Mouse (Mus musculus): ENCODE data around the gene Carmil3. TPM values are rescaled to one million over a fixed set of nuclear protein-coding genes. Genes with fewer than 3 reads are reported as not detected.

The Carmil3 gene
- polyA plus RNA-seq, 1 experiment from 2014 or later, result 30.5 TPM

GRCm38 (mm10) chr14:55470806-55471205, 19.6 kb upstream of the Carmil3 start:
- H3K4me1 ChIP-seq (replicated peaks), result no peaks in the 10 kb centered on the region

GRCm38 (mm10) chr14:55475654-55476053, 14.8 kb upstream of the Carmil3 start:
- Histone ChIP-seq H3K27ac (replicated peaks) (no peak overlapping the region), H3K27me3 (no peaks in the 10 kb centered on the region), H3K9ac (no peak overlapping the region), H3K9me3 (no peaks in the 10 kb centered on the region), H3K4me1 (replicated peaks) (peaks cover 11% of the 10 kb centered on the region; the same call in 1 of the 2 replicates), H3K4me3 (no peak overlapping the region), H3K4me2 (no peak overlapping the region), H3K36me3 (no peaks in the 10 kb centered on the region)
- no peak for ATAC-seq (ENCODE audit: low FRiP score, low read depth)
- 50% methylated on average over 2 of the region's 2 CpGs for WGBS

More at GRCm38 (mm10) chr14:55470806-55471205, 19.6 kb upstream of the Carmil3 start:
- H3K27me3 ChIP-seq, result no peaks in the 10 kb centered on the region
- H3K36me3 ChIP-seq, result no peaks in the 10 kb centered on the region
- H3K27ac ChIP-seq (replicated peaks), result no peak overlapping the region
- H3K4me2 ChIP-seq, result 0 out of 2 replicates have a peak overlapping the region, but pooled peaks have one; percentile 5
- H3K9ac ChIP-seq, result no peak overlapping the region
- no peak for ATAC-seq (ENCODE audit: low FRiP score, low read depth)
- no peaks in the 10 kb centered on the region for H3K9me3 ChIP-seq
- 15% methylated on average over 10 of the region's 10 CpGs for WGBS
- H3K4me3 ChIP-seq, result no peak overlapping the region

- Histone ChIP-seq H3K27me3 (no peaks in the 10 kb centered on the region), H3K36me3 (no peaks in the 10 kb centered on the region), H3K9me3 (no peaks in the 10 kb centered on the region), H3K4me2 (no peak overlapping the region), H3K9ac (no peak overlapping the region), H3K4me1 (replicated peaks) (peaks cover 11% of the 10 kb centered on the region; the same call in 1 of the 2 replicates), H3K27ac (replicated peaks) (no peak overlapping the region), H3K4me3 (no peak overlapping the region)
- no peak for ATAC-seq (ENCODE audit: low FRiP score, low read depth)
- 100% methylated on average over 1 of the region's 1 CpGs for WGBS
Measured at GRCm38 (mm10) chr14:55477421-55477820, 13.0 kb upstream of the Carmil3 start.

GRCm38 (mm10) chr14:55477829-55478228, 12.6 kb upstream of the Carmil3 start:
- no peak for ATAC-seq (ENCODE audit: low FRiP score, low read depth)
- peaks cover 11% of the 10 kb centered on the region; the same call in 1 of the 2 replicates for H3K4me1 ChIP-seq (replicated peaks)
- no peaks in the 10 kb centered on the region for H3K27me3 ChIP-seq
- 94% methylated on average over 5 of the region's 5 CpGs for WGBS
- no peak overlapping the region for H3K4me3 ChIP-seq
- H3K36me3 ChIP-seq, result no peaks in the 10 kb centered on the region
- H3K9ac ChIP-seq, result no peak overlapping the region
- H3K9me3 ChIP-seq, result no peaks in the 10 kb centered on the region
- H3K27ac ChIP-seq (replicated peaks), result no peak overlapping the region
- no peak overlapping the region for H3K4me2 ChIP-seq

- peak within 1 kb of the TSS; percentile 62 for H3K4me2 ChIP-seq
- peak; percentile 93 for ATAC-seq (ENCODE audit: low FRiP score, low read depth)
- H3K4me1 ChIP-seq (replicated peaks), result peaks cover 11% of the 10 kb centered on the region; the same call in 1 of the 2 replicates
- H3K36me3 ChIP-seq, result no peaks in the 10 kb centered on the region
- peak within 1 kb of the TSS; percentile 55 for H3K9ac ChIP-seq
- no peaks in the 10 kb centered on the region for H3K27me3 ChIP-seq
- H3K9me3 ChIP-seq, result no peaks in the 10 kb centered on the region
- peak within 1 kb of the TSS; percentile 54 for H3K4me3 ChIP-seq
- peak within 1 kb of the TSS; percentile 60 for H3K27ac ChIP-seq (replicated peaks)
- WGBS, result under 1% methylated on average over 38 of the region's 38 CpGs
Measured at GRCm38 (mm10) chr14:55478651-55479599, 11.5 kb upstream of the Carmil3 start, which contains the start of gene Dhrs4. Gene Dhrs4, plus strand, starts transcription at chr14:55478758.

GRCm38 (mm10) chr14:55479629-55480028, 10.8 kb upstream of the Carmil3 start:
- Histone ChIP-seq H3K9me3 (no peaks in the 10 kb centered on the region), H3K36me3 (no peaks in the 10 kb centered on the region), H3K27ac (replicated peaks) (no peak overlapping the region), H3K4me2 (no peak overlapping the region), H3K4me3 (peak overlapping the region; percentile 54; the same call in 1 of the 2 replicates), H3K4me1 (replicated peaks) (peaks cover 11% of the 10 kb centered on the region; the same call in 1 of the 2 replicates), H3K9ac (no peak overlapping the region), H3K27me3 (no peaks in the 10 kb centered on the region)
- 92% methylated on average over 10 of the region's 10 CpGs for WGBS
- ATAC-seq (ENCODE audit: low FRiP score, low read depth), result no peak

- no peaks in the 10 kb centered on the region for H3K9me3 ChIP-seq
- H3K4me2 ChIP-seq, result no peak overlapping the region
- H3K27ac ChIP-seq (replicated peaks), result no peak overlapping the region
- no peak for ATAC-seq (ENCODE audit: low FRiP score, low read depth)
- no peaks in the 10 kb centered on the region for H3K36me3 ChIP-seq
- no peak overlapping the region for H3K4me3 ChIP-seq
- WGBS, result 72% methylated on average over 5 of the region's 5 CpGs
- no peaks in the 10 kb centered on the region for H3K27me3 ChIP-seq
- no peak overlapping the region for H3K9ac ChIP-seq
- H3K4me1 ChIP-seq (replicated peaks), result peaks cover under 1% of the 10 kb centered on the region; the same call in 1 of the 2 replicates
Measured at GRCm38 (mm10) chr14:55484430-55485085, 5.9 kb upstream of the Carmil3 start.

- Histone ChIP-seq H3K36me3 (no peaks in the 10 kb centered on the region), H3K27ac (replicated peaks) (no peak overlapping the region), H3K27me3 (no peaks in the 10 kb centered on the region), H3K4me1 (replicated peaks) (peaks cover 13% of the 10 kb centered on the region), H3K4me3 (no peak overlapping the region), H3K9ac (no peak overlapping the region), H3K4me2 (no peak overlapping the region), H3K9me3 (no peaks in the 10 kb centered on the region)
- WGBS, result 86% methylated on average over 8 of the region's 8 CpGs
- ATAC-seq (ENCODE audit: low FRiP score, low read depth), result no peak
Measured at GRCm38 (mm10) chr14:55486836-55487235, 3.6 kb upstream of the Carmil3 start.

- H3K4me3 ChIP-seq, result peak overlapping the region; percentile 92
- H3K27ac ChIP-seq (replicated peaks), result peak overlapping the region; percentile 95
- no peaks in the 10 kb centered on the region for H3K9me3 ChIP-seq
- peak overlapping the region; percentile 90 for H3K4me2 ChIP-seq
- peak; percentile 63 for ATAC-seq (ENCODE audit: low FRiP score, low read depth)
- WGBS, result under 1% methylated on average over 30 of the region's 30 CpGs
- peaks cover 26% of the 10 kb centered on the region for H3K4me1 ChIP-seq (replicated peaks)
- peaks cover 6% of the 10 kb centered on the region for H3K36me3 ChIP-seq
- H3K9ac ChIP-seq, result peak overlapping the region; percentile 99
- H3K27me3 ChIP-seq, result no peaks in the 10 kb centered on the region
Measured at GRCm38 (mm10) chr14:55491291-55491833, 911 bp downstream of the Carmil3 start.

- H3K4me1 ChIP-seq (replicated peaks), result peaks cover 26% of the 10 kb centered on the region
- ATAC-seq (ENCODE audit: low FRiP score, low read depth), result no peak
- peak overlapping the region; percentile 90 for H3K4me2 ChIP-seq
- peaks cover 12% of the 10 kb centered on the region for H3K36me3 ChIP-seq
- no peaks in the 10 kb centered on the region for H3K27me3 ChIP-seq
- H3K27ac ChIP-seq (replicated peaks), result no peak overlapping the region
- no peak overlapping the region for H3K9ac ChIP-seq
- WGBS, result 50% methylated on average over 3 of the region's 3 CpGs
- peak overlapping the region; percentile 92 for H3K4me3 ChIP-seq
- H3K9me3 ChIP-seq, result no peaks in the 10 kb centered on the region
Measured at GRCm38 (mm10) chr14:55492103-55492502, 1.7 kb downstream of the Carmil3 start.

GRCm38 (mm10) chr14:55495509-55496240, 5.2 kb downstream of the Carmil3 start:
- Histone ChIP-seq H3K4me2 (no peak overlapping the region), H3K27me3 (no peaks in the 10 kb centered on the region), H3K9ac (no peak overlapping the region), H3K9me3 (no peaks in the 10 kb centered on the region), H3K36me3 (peaks cover 37% of the 10 kb centered on the region), H3K4me3 (no peak overlapping the region), H3K4me1 (replicated peaks) (peaks cover 17% of the 10 kb centered on the region), H3K27ac (replicated peaks) (no peak overlapping the region)
- ATAC-seq (ENCODE audit: low FRiP score, low read depth), result no peak
- 73% methylated on average over 20 of the region's 20 CpGs for WGBS
